Mouse (Mus musculus): ENCODE results near the gene Mrpl50. TPM values are rescaled to one million over a fixed set of nuclear protein-coding genes. Genes with fewer than 3 reads are reported as not detected.
A peak's percentile ranks its signal among the peaks of the same experiment; 100 is the strongest.
"Not testable (repeated sequence)": the region's sequence is repeated elsewhere in the genome, so short reads cannot be mapped to it uniquely, and the experiment has no call there.

Gene Mrpl50
- total and polyA plus RNA-seq, 3 experiments: 39.1 to 54.5 TPM; not detected in 1

DNA sequence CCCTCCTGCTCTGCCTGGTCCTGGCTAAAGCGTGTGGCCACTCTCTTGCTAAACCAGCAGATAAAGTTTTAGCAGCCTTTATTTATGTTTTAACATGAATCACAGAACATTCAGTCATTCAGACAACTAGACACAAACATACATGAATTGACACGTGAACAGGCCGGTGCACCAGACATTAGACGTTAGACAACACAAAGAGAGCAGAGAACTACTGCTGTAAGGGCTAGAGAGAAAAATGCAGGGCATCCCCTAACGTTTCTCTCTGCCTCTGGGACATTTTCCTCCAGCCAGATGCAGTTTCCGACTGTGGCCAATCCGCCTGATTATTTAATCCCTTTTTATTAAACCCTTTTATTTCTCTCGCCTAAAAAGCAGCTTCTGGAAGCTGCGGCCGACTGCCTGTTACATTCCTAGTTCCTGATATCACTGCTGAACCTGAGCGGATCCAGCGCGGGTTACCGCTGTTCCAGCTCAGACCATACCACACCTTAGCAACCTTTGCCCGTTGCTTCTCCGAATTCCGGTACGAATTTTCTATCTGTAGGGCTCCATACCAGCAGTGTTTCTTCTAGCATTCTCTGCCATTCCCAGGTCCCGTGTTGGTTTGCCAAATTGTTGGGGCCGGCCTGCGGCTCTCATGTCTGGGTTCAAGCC is 40.7 kb downstream of the Mrpl50 start:
- Histone ChIP-seq H3K27ac (ENCODE audit: control insufficient read depth, low read depth, low read length) (no peak overlapping the region), H3K79me2 (ENCODE audit: control insufficient read depth, insufficient read depth, low read length, poor library complexity) (no peaks in the 10 kb centered on the region), H3K27me3 (ENCODE audit: control insufficient read depth in 1 of 2, insufficient read depth in 2 of 2, low read length in 2 of 2) (no peaks in the 10 kb centered on the region), H3K9me3 (replicated peaks; ENCODE audit: insufficient read depth, low read length) (no peaks in the 10 kb centered on the region), H3K4me1 (ENCODE audit: control insufficient read depth in 1 of 2, insufficient read depth in 2 of 2, low read length in 2 of 2) (peaks cover 0 to 3% of the 10 kb centered on the region in 2 experiments; a peak in 3 of 4 replicates), H3K9ac (ENCODE audit: control insufficient read depth, low read depth, low read length, poor library complexity, severe bottlenecking) (no peak overlapping the region), H3K36me3 (ENCODE audit: control insufficient read depth in 1 of 2, insufficient read depth in 2 of 2, low read length in 2 of 2) (peaks cover 0 to 2% of the 10 kb centered on the region in 2 experiments; a peak in 1 of 4 replicates), H3K4me3 (ENCODE audit: control insufficient read depth in 1 of 2, insufficient read depth in 1 of 2, low read depth in 2 of 2, low read length in 2 of 2) (no peak overlapping the region)
- TF ChIP-seq RAD21 (IDR thresholded peaks at IDR 0.05; ENCODE audit: low read depth, low read length) (no peak), POLR2A (IDR thresholded peaks at IDR 0.05; ENCODE audit: control insufficient read depth in 1 of 2, insufficient read depth in 1 of 2, low read depth in 1 of 2, low read length in 2 of 2, poor library complexity in 1 of 2) (no peak), SIN3A (IDR thresholded peaks at IDR 0.05; ENCODE audit: low read length) (no peak), USF2 (IDR thresholded peaks at IDR 0.05; ENCODE audit: borderline replicate concordance in 1 of 2, insufficient read depth in 1 of 2, low read depth in 1 of 2, low read length in 2 of 2) (no peak), TCF12 (IDR thresholded peaks at IDR 0.05; ENCODE audit: low read depth, low read length) (no peak), TBP (IDR thresholded peaks at IDR 0.05; ENCODE audit: low read depth, low read length) (no peak), ZMIZ1 (IDR thresholded peaks at IDR 0.05; ENCODE audit: low read depth, low read length) (no peak), MAFK (IDR thresholded peaks at IDR 0.05; ENCODE audit: borderline replicate concordance, low read depth, low read length) (no peak), UBTF (IDR thresholded peaks at IDR 0.05; ENCODE audit: borderline replicate concordance, insufficient read depth, low read depth, low read length) (no peak), JUND (IDR thresholded peaks at IDR 0.05; ENCODE audit: low read depth, low read length) (no peak), MAZ (IDR thresholded peaks at IDR 0.05; ENCODE audit: low read depth, low read length) (no peak)
- DNase-seq (ENCODE audit: low read depth, low spot score): no peak

- H3K4me1 ChIP-seq (ENCODE audit: control insufficient read depth in 1 of 2, insufficient read depth in 2 of 2, low read length in 2 of 2); H3K79me2 ChIP-seq (ENCODE audit: control insufficient read depth, insufficient read depth, low read length, poor library complexity): not testable (repeated sequence)
Observed at GRCm38 (mm10) chr4:49479035-49479434, 41.9 kb downstream of the Mrpl50 start.

DNA sequence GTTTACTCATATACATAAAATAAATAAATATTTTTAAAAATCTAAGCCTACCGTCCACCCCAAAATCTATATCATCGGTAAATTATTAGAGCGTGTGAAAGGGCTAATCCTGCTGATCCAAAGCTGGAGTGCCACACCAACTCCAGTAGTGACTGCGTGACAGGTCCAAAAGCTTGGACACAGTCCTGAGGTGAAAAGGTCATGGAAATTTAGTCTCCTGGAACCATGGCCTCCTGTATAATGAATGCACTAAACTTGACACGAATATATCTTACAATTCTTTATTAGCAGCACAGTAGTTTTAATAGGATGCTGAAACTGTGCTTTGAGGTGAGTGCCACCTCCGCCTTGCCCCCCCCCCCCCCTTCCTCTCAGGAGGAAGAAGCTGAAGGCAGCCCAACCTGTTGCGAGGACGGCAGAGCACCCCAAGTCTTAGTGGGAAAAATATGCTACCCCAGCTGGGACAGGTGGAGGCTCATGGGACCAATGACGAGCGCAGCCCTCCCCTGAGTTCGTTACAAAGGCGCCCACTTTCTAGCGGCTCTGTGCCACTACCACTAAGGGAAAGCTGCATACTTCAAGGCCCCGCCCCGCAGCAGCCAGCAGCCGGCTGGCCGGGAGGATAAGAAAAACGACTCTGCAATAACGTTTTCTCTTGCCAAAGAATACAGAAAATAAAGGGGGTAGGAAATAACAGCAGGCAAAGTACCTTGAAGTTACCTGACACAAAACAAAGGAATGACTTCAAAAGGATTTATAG is 42.6 kb downstream of the Mrpl50 start:
- TF ChIP-seq POLR2AphosphoS5 (IDR thresholded peaks at IDR 0.05; ENCODE audit: borderline replicate concordance, low read depth, low read length) (no peak), EP300 (IDR thresholded peaks at IDR 0.05; ENCODE audit: low read depth in 1 of 2, low read length in 2 of 2) (peak; percentile 39 to 86; a peak in 3 of 4 replicates), SIN3A (IDR thresholded peaks at IDR 0.05; ENCODE audit: low read length) (0 out of 2 replicates have a peak, but pooled peaks have one; percentile 31), CHD2 (IDR thresholded peaks at IDR 0.05; ENCODE audit: low read length) (no peak), MYB (IDR thresholded peaks at IDR 0.05; ENCODE audit: low read depth, low read length) (peak; percentile 84), TAL1 (IDR thresholded peaks at IDR 0.05; ENCODE audit: low read length) (peak; percentile 62), MAZ (IDR thresholded peaks at IDR 0.05; ENCODE audit: low read depth, low read length) (peak; percentile 45; the same call in 1 of the 2 replicates), TCF12 (IDR thresholded peaks at IDR 0.05; ENCODE audit: low read depth, low read length) (peak; percentile 73), KAT2A (conservative IDR thresholded peaks at IDR 0.05; ENCODE audit: low read depth, low read length) (no peak), RCOR1 (IDR thresholded peaks at IDR 0.05; ENCODE audit: low read depth, low read length) (no peak), ETS1 (IDR thresholded peaks at IDR 0.05; ENCODE audit: low read depth, low read length) (peak; percentile 18; the same call in 1 of the 2 replicates)
- Histone ChIP-seq H3K27me3 (ENCODE audit: control insufficient read depth in 1 of 2, insufficient read depth in 2 of 2, low read length in 2 of 2) (no peaks in the 10 kb centered on the region), H3K9ac (ENCODE audit: control insufficient read depth, low read depth, low read length, poor library complexity, severe bottlenecking) (peak overlapping the region; percentile 43), H3K4me1 (ENCODE audit: control insufficient read depth in 1 of 2, insufficient read depth in 2 of 2, low read length in 2 of 2) (peaks cover 0 to 3% of the 10 kb centered on the region in 2 experiments; a peak in 3 of 4 replicates), H3K79me2 (ENCODE audit: control insufficient read depth, insufficient read depth, low read length, poor library complexity) (no peaks in the 10 kb centered on the region), H3K4me3 (ENCODE audit: control insufficient read depth in 1 of 2, insufficient read depth in 1 of 2, low read depth in 2 of 2, low read length in 2 of 2) (peak overlapping the region; percentile 47 to 49), H3K9me3 (replicated peaks; ENCODE audit: insufficient read depth, low read length) (no peaks in the 10 kb centered on the region), H3K36me3 (ENCODE audit: control insufficient read depth in 1 of 2, insufficient read depth in 2 of 2, low read length in 2 of 2) (peaks cover 0 to 2% of the 10 kb centered on the region in 2 experiments; a peak in 1 of 4 replicates), H3K27ac (ENCODE audit: control insufficient read depth, low read depth, low read length) (peak overlapping the region; percentile 35)
- DNase-seq (ENCODE audit: low read depth, low spot score): peak; percentile 82

More at GRCm38 (mm10) chr4:49479035-49479434, 41.9 kb downstream of the Mrpl50 start:
- H3K27me3 ChIP-seq (ENCODE audit: control insufficient read depth in 1 of 2, insufficient read depth in 2 of 2, low read length in 2 of 2); H3K9ac ChIP-seq (ENCODE audit: control insufficient read depth, low read depth, low read length, poor library complexity, severe bottlenecking); H3K36me3 ChIP-seq (ENCODE audit: control insufficient read depth in 1 of 2, insufficient read depth in 2 of 2, low read length in 2 of 2); H3K9me3 ChIP-seq (replicated peaks; ENCODE audit: insufficient read depth, low read length): not testable (repeated sequence)
- DNase-seq (ENCODE audit: low read depth, low spot score): peak; percentile 16
- Histone ChIP-seq H3K4me3 (ENCODE audit: control insufficient read depth in 1 of 2, insufficient read depth in 1 of 2, low read depth in 2 of 2, low read length in 2 of 2) (peak overlapping the region in 1 of 2 experiments; percentile 49; a peak in 2 of 4 replicates), H3K27ac (ENCODE audit: control insufficient read depth, low read depth, low read length) (peak overlapping the region; percentile 37; the same call in 1 of the 2 replicates)

Measured in MEL (cell line).